Mouse (Mus musculus) ES-E14 (cell line): ENCODE data around the gene Map3k5.

Experiments used
- CHD2 ChIP-seq: IDR thresholded peaks from 2 replicates; pipeline ENCODE4 v1.6.1; 2014; ENCODE audit warnings: mild to moderate bottlenecking, low read depth, low read length, inconsistent platforms
- MAFK ChIP-seq: IDR thresholded peaks from 2 replicates; pipeline ENCODE4 v1.6.1; 2014; ENCODE audit warnings: mild to moderate bottlenecking, low read depth, low read length, inconsistent platforms; ENCODE audit not compliant: insufficient read depth
- ZC3H11A ChIP-seq: IDR thresholded peaks from 2 replicates; pipeline ENCODE4 v1.6.1; 2012; ENCODE audit warnings: low read depth, mild to moderate bottlenecking, inconsistent platforms, low read length, borderline replicate concordance

GRCm38 (mm10) chr10:19949106-19949505 lies 14.8 kb downstream of the Map3k5 start:
- TF ChIP-seq ZC3H11A (no peak), MAFK (no peak), CHD2 (no peak)
